Mouse (Mus musculus) embryo, embryonic 11 days (tissue): ENCODE measurements around the gene Nin.

ENCODE experiments used
- DNase-seq: peaks from one replicate; pipeline ENCODE4 v3.0.0-alpha.2; 2015

Gene Nin

DNA sequence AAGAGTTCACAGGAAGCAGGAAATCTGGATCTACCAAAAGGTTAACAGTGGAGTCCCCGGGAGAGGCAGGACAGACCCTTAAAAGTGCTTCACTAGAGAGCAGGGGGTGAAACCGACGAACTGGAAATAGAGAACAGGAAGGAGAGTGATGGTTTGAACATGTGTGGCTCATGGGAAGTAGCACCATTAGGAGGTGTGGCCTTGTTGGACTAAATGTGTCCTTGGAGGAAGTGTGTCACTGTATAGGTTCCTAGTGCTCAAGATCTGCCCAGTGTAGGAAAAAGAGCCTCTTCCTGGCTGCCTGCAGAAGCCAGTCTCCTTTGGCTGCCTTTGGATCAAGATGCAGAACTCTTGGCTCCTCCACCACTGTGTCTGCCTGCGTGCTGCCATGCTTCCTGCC is 108.4 kb downstream of the Nin start:
- DNase-seq: no peak

- DNase-seq: no peak
Observed at GRCm38 (mm10) chr12:69998186-69998983, 115.1 kb downstream of the Nin start.

- DNase-seq: no peak
Observed at GRCm38 (mm10) chr12:69995382-69995781, 118.1 kb downstream of the Nin start.

DNA sequence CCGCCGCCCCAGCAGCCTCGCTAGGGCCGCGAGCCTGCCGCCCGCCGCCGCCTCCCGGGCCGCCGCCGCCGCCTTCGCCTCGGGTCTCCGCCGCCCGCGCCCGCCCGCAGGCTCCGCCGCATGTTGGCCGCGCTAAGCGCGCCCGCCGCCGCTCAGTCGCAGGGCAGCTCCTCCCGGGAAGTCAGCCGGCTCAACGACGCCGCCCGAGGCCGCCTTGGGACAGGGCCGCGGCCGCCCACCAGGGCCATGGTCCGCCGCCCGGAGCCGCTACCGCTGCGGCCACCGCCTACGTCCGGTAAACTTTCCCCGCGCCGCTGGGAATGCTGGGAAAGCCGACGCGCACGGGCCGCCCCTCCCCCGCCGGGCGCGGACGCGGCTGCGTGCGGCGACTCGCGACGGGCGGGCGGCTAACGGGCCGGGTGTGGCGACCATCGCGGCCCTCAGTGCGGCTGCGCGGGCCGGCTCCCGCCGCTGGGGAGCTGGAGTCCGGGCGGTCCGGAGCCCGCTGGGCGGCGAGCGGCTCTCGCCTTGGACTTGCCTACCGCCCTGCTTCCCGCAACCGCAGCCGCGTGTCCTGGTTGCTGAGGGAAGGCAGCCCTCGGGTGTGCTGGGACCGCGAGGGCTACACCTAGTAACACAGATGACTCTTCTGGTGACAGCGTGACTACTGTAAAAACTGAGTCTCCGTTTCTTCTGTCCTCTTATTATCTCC is 126.6 kb downstream of the Nin start, which contains the start of gene Sav1:
Gene Sav1, minus strand, starts transcription at position 217 of the 712 bp plus-strand sequence.
- peak; percentile 94 for DNase-seq

DNA sequence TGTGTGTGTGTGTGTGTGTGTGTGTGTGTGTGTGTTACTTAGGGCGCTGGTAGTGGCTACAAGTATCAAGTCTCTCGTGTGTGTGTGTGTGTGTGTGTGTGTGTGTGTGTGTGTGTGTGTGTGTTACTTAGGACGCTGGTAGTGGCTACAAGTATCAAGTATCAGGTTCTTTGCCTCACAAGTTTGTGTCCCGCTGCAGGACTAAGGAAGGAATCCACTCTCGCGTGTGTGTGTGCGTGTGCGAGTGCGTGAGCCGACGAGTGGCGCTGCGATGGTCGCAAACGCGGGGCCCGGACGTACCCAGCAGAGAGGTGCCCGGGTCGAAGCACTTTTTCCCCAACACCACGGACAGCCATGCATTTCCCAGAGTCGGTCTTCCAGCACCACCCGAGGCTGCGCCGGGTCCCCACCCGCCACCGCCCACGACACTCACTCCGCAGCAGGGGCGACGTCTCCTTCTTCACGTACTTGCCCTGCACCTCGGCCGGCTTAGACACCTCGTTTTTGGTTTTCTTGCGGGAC is 127.2 kb downstream of the Nin start:
- peak; percentile 66 for DNase-seq

- no peak for DNase-seq
Observed at GRCm38 (mm10) chr12:69985546-69985945, 128.0 kb downstream of the Nin start.

DNA sequence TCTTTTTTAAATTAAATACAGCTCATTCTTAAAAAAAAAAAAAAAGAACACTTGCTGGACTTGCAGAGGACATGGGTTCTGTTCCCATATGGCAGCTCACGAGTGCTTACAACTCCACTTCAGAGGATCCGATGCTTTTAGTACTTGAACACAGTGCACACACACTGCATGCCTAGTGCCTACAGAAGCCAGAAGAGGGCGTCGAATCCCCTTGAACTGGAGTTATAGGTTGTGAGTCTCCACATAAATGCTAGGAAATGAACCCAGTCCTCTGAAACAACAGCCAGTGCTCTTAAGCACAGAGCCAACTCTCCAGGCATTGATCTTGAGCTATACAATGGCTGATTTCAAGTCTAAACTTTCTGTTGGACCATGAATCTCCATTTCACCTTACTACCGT is 130.6 kb downstream of the Nin start:
- DNase-seq: peak; percentile 51

DNA sequence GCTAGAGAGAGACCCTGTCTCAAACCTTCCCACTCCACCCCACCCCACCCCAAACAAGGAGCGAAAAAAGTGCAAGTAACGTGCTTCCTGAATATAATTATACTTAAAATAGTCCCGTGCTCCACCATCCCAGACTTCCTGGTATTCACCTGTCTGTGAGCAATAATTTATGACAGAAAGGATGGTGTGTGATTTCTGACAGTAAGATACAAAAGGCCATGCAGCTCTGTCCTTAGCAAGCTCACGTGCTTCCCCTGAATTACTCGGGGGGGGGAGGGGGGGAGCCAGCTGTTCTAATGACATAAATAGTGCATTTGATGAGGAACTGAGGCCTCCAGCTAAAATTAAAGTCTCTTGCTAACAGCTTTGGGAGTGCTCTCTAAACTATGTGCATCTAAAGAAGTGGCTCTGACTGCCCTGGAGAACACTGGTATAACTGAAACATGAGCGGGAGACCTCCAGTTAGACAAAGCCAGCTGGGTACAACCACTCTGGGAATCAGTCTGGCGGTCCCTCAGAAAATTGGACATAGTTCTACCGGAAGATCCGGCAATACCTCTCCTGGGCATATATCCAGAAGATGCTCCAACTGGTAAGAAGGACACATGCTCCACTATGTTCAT is 136.0 kb downstream of the Nin start:
- no peak for DNase-seq

DNA sequence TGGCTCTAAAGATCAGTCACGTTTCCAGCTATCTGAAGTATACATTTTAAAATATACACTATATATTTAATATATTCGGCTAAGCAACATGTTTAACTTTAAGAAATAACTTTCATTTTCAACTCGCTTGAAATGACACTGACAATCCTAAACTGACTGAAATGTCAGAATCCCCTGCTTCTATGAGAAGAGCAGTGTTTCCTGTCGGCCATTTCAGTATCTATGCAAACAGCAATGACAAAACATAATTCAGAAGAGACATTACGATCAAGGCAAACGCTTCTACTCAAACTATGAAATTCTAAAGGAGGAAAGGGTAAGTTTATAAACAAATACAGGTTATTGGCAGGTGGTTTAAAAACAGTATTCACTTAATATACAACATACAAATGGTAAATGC is 136.8 kb downstream of the Nin start:
- DNase-seq: no peak

GRCm38 (mm10) chr12:69973666-69974065 is 139.9 kb downstream of the Nin start:
- DNase-seq: no peak

- peak; percentile 14 for DNase-seq
Observed at GRCm38 (mm10) chr12:69968154-69968553, 145.4 kb downstream of the Nin start.

DNA sequence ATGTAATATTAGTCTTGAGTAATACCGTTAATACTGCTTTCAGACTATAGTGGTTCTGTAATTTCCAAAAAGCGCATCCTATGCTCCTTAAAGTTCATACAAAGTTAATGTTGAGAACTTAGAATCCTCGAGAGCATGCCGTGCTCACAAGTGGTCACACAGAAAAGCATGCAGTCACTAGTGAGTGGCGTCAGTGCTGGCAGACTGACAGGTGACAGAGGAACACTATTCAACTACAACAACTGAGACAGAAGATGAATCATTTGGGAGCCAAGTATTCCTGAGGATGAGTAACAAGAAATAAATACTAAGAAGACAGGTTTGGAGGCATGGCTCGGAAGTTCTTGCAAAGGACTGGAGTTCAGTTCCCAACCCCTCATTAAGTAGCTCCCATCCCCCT is 146.4 kb downstream of the Nin start:
- no peak for DNase-seq

GRCm38 (mm10) chr12:69966071-69966470 is 147.4 kb downstream of the Nin start:
- no peak for DNase-seq

- DNase-seq: no peak
Observed at GRCm38 (mm10) chr12:69965644-69966043, 147.9 kb downstream of the Nin start.

GRCm38 (mm10) chr12:69963141-69963540 is 150.4 kb downstream of the Nin start:
- no peak for DNase-seq

DNA sequence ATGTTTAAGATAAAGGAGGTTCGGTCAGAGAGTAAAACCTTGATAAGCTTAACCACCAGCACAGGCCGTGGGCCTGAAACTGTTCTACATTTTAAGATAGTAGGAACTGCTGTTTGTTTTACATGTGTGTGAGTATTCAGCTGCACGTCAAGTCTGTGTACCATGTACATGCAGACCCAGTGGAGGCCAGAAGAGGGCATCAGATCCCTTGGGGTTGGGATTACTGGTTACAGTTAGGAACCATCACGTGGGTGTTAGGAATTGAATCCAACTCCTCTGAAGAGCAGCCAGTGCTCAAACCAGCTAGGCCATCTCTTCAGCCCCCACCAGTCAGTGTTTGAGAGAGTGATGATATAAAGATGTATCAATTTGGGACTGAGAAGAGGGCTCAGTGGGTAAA is 151.0 kb downstream of the Nin start:
- DNase-seq: peak; percentile 53
